Mouse (Mus musculus) cortical plate, adult 2 months (tissue): Measurements from ENCODE around the gene Sema4g.

Experiments used
- CTCF ChIP-seq: fragments of 200-500 bp; IDR thresholded peaks from 2 replicates; pipeline ENCODE4 v1.5.1; 2011; ENCODE audit warnings: mild to moderate bottlenecking, control low read depth, low read length; ENCODE audit not compliant: insufficient read depth; ENCODE audit errors: extremely low read depth
- POLR2A ChIP-seq: fragments of 200-500 bp; IDR thresholded peaks from 2 replicates; pipeline ENCODE4 v1.6.1; 2011; ENCODE audit warnings: mild to moderate bottlenecking, low read length, control low read depth; ENCODE audit not compliant: insufficient read depth; ENCODE audit errors: extremely low read depth

- TF ChIP-seq POLR2A: no peak
- TF ChIP-seq CTCF: no peak
Measured at GRCm38 (mm10) chr19:44976636-44977035, 12.3 kb upstream of the Sema4g start.
